Comparison of ENCODE assay signal across 15 mouse cellular contexts in genomic region chr14:20764942-20765341, GRCm38 (mm10). TPM values are rescaled to one million over a fixed set of nuclear protein-coding genes. Genes with fewer than 3 reads are reported as not detected.
DNase-seq lines count a peak whose midpoint lies in the region; ATAC-seq and TF ChIP-seq lines count a peak whose summit lies in the region.
"Had no signal": no experiment of that assay in that cellular context is flagged by ENCODE, and none has a peak within 500 bp of the region (broad histone marks: within the 10 kb centered on the region; RNA-seq: fewer than 3 reads in every experiment).

No protein-coding gene starts in this region.

- no peak overlapping the region for H3K4me3 ChIP-seq in lung, postnatal 0 days (ENCODE audit: low read depth, low read length)
- no peak overlapping the region for H3K4me3 ChIP-seq in heart, embryonic 16.5 days (ENCODE audit: low read length)
- H3K4me3 ChIP-seq in stomach, postnatal 0 days (ENCODE audit: low read depth, low read length): no peak overlapping the region
- H3K4me3 ChIP-seq: embryonic facial prominence, embryonic 12.5 days had no signal

- no peak for TF ChIP-seq EP300 in lung, postnatal 0 days (IDR thresholded peaks at IDR 0.05)
- TF ChIP-seq EP300 in stomach, postnatal 0 days (optimal IDR thresholded peaks at IDR 0.05): no peak

- peaks cover 8% of the 10 kb centered on the region; the same call in 1 of the 2 replicates for H3K36me3 ChIP-seq in lung, postnatal 0 days (ENCODE audit: insufficient read depth, low read length)
- H3K36me3 ChIP-seq in heart, embryonic 16.5 days (ENCODE audit: control insufficient read depth, insufficient read depth): peaks cover 37% of the 10 kb centered on the region
- peaks cover 27% of the 10 kb centered on the region for H3K36me3 ChIP-seq in stomach, postnatal 0 days (ENCODE audit: control insufficient read depth, insufficient read depth, low read length)

- intact Hi-C loops in heart, postnatal 36 days (cut with DNase I): no loop called here

- no peaks in the 10 kb centered on the region for H3K27me3 ChIP-seq in lung, postnatal 0 days (replicated peaks; ENCODE audit: insufficient read depth, low read length)
- H3K27me3 ChIP-seq in heart, embryonic 16.5 days (ENCODE audit: control insufficient read depth, insufficient read depth, low read length): no peaks in the 10 kb centered on the region
- H3K27me3 ChIP-seq in stomach, postnatal 0 days (ENCODE audit: control insufficient read depth, insufficient read depth, low read length): no peaks in the 10 kb centered on the region
- H3K27me3 ChIP-seq: embryonic facial prominence, embryonic 12.5 days; Patski had no signal

- no peak overlapping the region for H3K4me2 ChIP-seq in lung, postnatal 0 days (replicated peaks; ENCODE audit: low read depth, low read length)
- peak overlapping the region; percentile 22; the same call in 1 of the 2 replicates for H3K4me2 ChIP-seq in heart, embryonic 16.5 days (ENCODE audit: low read depth, low read length)
- H3K4me2 ChIP-seq in stomach, postnatal 0 days (replicated peaks; ENCODE audit: low read depth): no peak overlapping the region
- H3K4me2 ChIP-seq: embryonic facial prominence, embryonic 12.5 days had no signal

- ATAC-seq in lung, postnatal 0 days: no peak
- no peak for ATAC-seq in heart, embryonic 16.5 days (replicated peaks; ENCODE audit: extremely low read depth, insufficient read depth, low FRiP score)
- ATAC-seq in stomach, postnatal 0 days (ENCODE audit: low FRiP score, low TSS enrichment): no peak

- peak; percentile 26 to 33 for DNase-seq in heart, adult 18-20 months
- DNase-seq in heart, postnatal 36 days: no peak
- DNase-seq in lung, postnatal 0 days (ENCODE audit: low spot score): no peak
- DNase-seq in lung, postnatal 14 days: no peak
- no peak for DNase-seq in stomach, postnatal 0 days (ENCODE audit: low spot score)
- DNase-seq in layer of hippocampus, postnatal 14 days (ENCODE audit: low spot score in 2 of 2): no peak
- no peak for DNase-seq in thymus, postnatal 0 days (ENCODE audit: low spot score)
- DNase-seq: cerebellum, adult 11 months; cerebellum, postnatal 36 days; left cerebral cortex, postnatal 4 days; midbrain, embryonic 14.5 days; retina, postnatal 1 day had no signal

- H3K9me3 ChIP-seq in lung, postnatal 0 days (ENCODE audit: low read length): no peaks in the 10 kb centered on the region
- no peaks in the 10 kb centered on the region for H3K9me3 ChIP-seq in heart, embryonic 16.5 days (replicated peaks; ENCODE audit: control insufficient read depth, low read length)
- H3K9me3 ChIP-seq in stomach, postnatal 0 days (ENCODE audit: control insufficient read depth, low read length): no peaks in the 10 kb centered on the region
- H3K9me3 ChIP-seq: embryonic facial prominence, embryonic 12.5 days had no signal

- TF ChIP-seq CTCF in lung, postnatal 0 days (IDR thresholded peaks at IDR 0.05): no peak
- TF ChIP-seq CTCF in stomach, postnatal 0 days (IDR thresholded peaks at IDR 0.05; ENCODE audit: low read depth): no peak

- H3K27ac ChIP-seq in lung, postnatal 0 days (ENCODE audit: low read length): peak overlapping the region; percentile 49; the same call in 1 of the 2 replicates
- peak overlapping the region; percentile 99 for H3K27ac ChIP-seq in heart, embryonic 16.5 days (ENCODE audit: low read length)
- H3K27ac ChIP-seq in stomach, postnatal 0 days (replicated peaks): peak overlapping the region; percentile 81
- H3K27ac ChIP-seq: embryonic facial prominence, embryonic 12.5 days had no signal

- WGBS in lung, postnatal 0 days: 79% methylated on average over 5 of the region's 5 CpGs
- 72% methylated on average over 5 of the region's 5 CpGs for whole genome bisulfite sequencing in heart, embryonic 16.5 days
- 83% methylated on average over 5 of the region's 5 CpGs for WGBS in stomach, postnatal 0 days

- no peak overlapping the region for H3K9ac ChIP-seq in lung, postnatal 0 days (replicated peaks; ENCODE audit: low read depth)
- H3K9ac ChIP-seq in heart, embryonic 16.5 days (ENCODE audit: low read length): peak overlapping the region; percentile 65
- no peak overlapping the region for H3K9ac ChIP-seq in stomach, postnatal 0 days (ENCODE audit: low read length)
- H3K9ac ChIP-seq: embryonic facial prominence, embryonic 12.5 days had no signal

- peaks cover 5% of the 10 kb centered on the region for H3K4me1 ChIP-seq in lung, postnatal 0 days (ENCODE audit: insufficient read depth, low read depth, low read length)
- H3K4me1 ChIP-seq in heart, embryonic 16.5 days (ENCODE audit: control insufficient read depth, insufficient read depth, low read length): peaks cover 36% of the 10 kb centered on the region
- H3K4me1 ChIP-seq in stomach, postnatal 0 days (replicated peaks; ENCODE audit: control insufficient read depth, insufficient read depth): no peaks in the 10 kb centered on the region
- H3K4me1 ChIP-seq: embryonic facial prominence, embryonic 12.5 days had no signal

RNA-seq across cellular contexts. Expression of gene Camk2g, which starts 28.9 kb away (rescaled TPM):
- 10 to 100 TPM; 43.8 to 47.7 TPM for total RNA-seq in heart, adult 18-20 months (2021)
- total RNA-seq in heart, postnatal 36 days (2021): 10 to 100 TPM; 51.4 to 52.8 TPM
- 36.6 and 40.2 TPM in 2 replicates for polyA plus RNA-seq in lung, postnatal 0 days (2015; fragmentation: Nextera tagmentation; extraction: Ambion mirVana)
- polyA plus RNA-seq in heart, embryonic 16.5 days (2015; fragmentation: Nextera tagmentation; extraction: Ambion mirVana): 81.5 and 103 TPM in 2 replicates
- polyA plus RNA-seq in stomach, postnatal 0 days (2015; fragmentation: Nextera tagmentation; extraction: Ambion mirVana): 35.0 and 38.6 TPM in 2 replicates
- 100 to 1,000 TPM; 186 to 188 TPM for total RNA-seq in layer of hippocampus, postnatal 14 days (2021)
- 53.2 and 56.4 TPM in 2 replicates for polyA plus RNA-seq in thymus, postnatal 0 days (2015; fragmentation: Nextera tagmentation; extraction: Ambion mirVana)

RNA-seq across cellular contexts. Expression of gene Ndst2, which starts 30.6 kb away (rescaled TPM):
- 1 to 10 TPM; 6.4 to 8.3 TPM for total RNA-seq in heart, adult 18-20 months (2021)
- total RNA-seq in heart, postnatal 36 days (2021): 10 to 100 TPM; 10.6 to 10.8 TPM
- 12.9 and 15.6 TPM in 2 replicates for polyA plus RNA-seq in lung, postnatal 0 days (2015; fragmentation: Nextera tagmentation; extraction: Ambion mirVana)
- polyA plus RNA-seq in heart, embryonic 16.5 days (2015; fragmentation: Nextera tagmentation; extraction: Ambion mirVana): 16.2 and 17.2 TPM in 2 replicates
- polyA plus RNA-seq in stomach, postnatal 0 days (2015; fragmentation: Nextera tagmentation; extraction: Ambion mirVana): 9.6 and 12.0 TPM in 2 replicates
- total RNA-seq in layer of hippocampus, postnatal 14 days (2021): 10 to 100 TPM; 14.3 to 18.1 TPM
- polyA plus RNA-seq in thymus, postnatal 0 days (2015; fragmentation: Nextera tagmentation; extraction: Ambion mirVana): 9.2 and 9.8 TPM in 2 replicates

RNA-seq across cellular contexts. Expression of gene Zswim8, which starts 57.6 kb away (rescaled TPM):
- 10 to 100 TPM; 28.5 to 36.0 TPM for total RNA-seq in heart, adult 18-20 months (2021)
- 10 to 100 TPM; 45.4 to 47.8 TPM for total RNA-seq in heart, postnatal 36 days (2021)
- 21.7 and 24.1 TPM in 2 replicates for polyA plus RNA-seq in lung, postnatal 0 days (2015; fragmentation: Nextera tagmentation; extraction: Ambion mirVana)
- 22.3 and 24.1 TPM in 2 replicates for polyA plus RNA-seq in heart, embryonic 16.5 days (2015; fragmentation: Nextera tagmentation; extraction: Ambion mirVana)
- 13.6 and 13.7 TPM in 2 replicates for polyA plus RNA-seq in stomach, postnatal 0 days (2015; fragmentation: Nextera tagmentation; extraction: Ambion mirVana)
- 100 to 1,000 TPM; 142 to 161 TPM for total RNA-seq in layer of hippocampus, postnatal 14 days (2021)
- polyA plus RNA-seq in thymus, postnatal 0 days (2015; fragmentation: Nextera tagmentation; extraction: Ambion mirVana): 11.3 and 16.1 TPM in 2 replicates

Comparison
In these comparisons a context has a peak if more than half of its experiments do, and no peak if none do; other contexts are left out.
1. DNase-seq: peak in heart, adult 18-20 months (2 of 2); none in heart, postnatal 36 days (0 of 2), lung, postnatal 0 days (single experiment), lung, postnatal 14 days (single experiment), stomach, postnatal 0 days (single experiment), layer of hippocampus, postnatal 14 days (0 of 2) and thymus, postnatal 0 days (single experiment).
2. H3K27ac ChIP-seq: peak in every context shown above with its lines; median percentile 99 in heart, embryonic 16.5 days; 81 in stomach, postnatal 0 days; 49 in lung, postnatal 0 days.